Mouse (Mus musculus) neural tube, embryonic 13.5 days (tissue): ENCODE measurements around the gene Hist1h2ai. TPM values are rescaled to one million over a fixed set of nuclear protein-coding genes. Genes with fewer than 3 reads are reported as not detected.
"Not testable (repeated sequence)": the region's sequence is repeated elsewhere in the genome, so short reads cannot be mapped to it uniquely, and the experiment has no call there.

Experiments
- ATAC-seq: fragments of 200-750 bp; cut with Nextera tagmentation; 2 replicates; pipeline ENCODE4 v1.8.0; 2017; ENCODE audit warnings: low read depth, mild to moderate bottlenecking, moderate TSS enrichment, moderate library complexity
- H3K27ac ChIP-seq: fragments of 300-500 bp; sonication (generic); replicated peaks from 2 replicates; pipeline ENCODE4 v1.5.1; 2015; ENCODE audit warnings: moderate library complexity, mild to moderate bottlenecking, inconsistent platforms
- H3K27me3 ChIP-seq: fragments of 300-500 bp; sonication (generic); 2 replicates; pipeline ENCODE4 v1.6.1; 2015; ENCODE audit warnings: mild to moderate bottlenecking, inconsistent platforms
- H3K36me3 ChIP-seq: fragments of 300-500 bp; sonication (generic); 2 replicates; pipeline ENCODE4 v1.6.1; 2015; ENCODE audit warnings: mild to moderate bottlenecking, inconsistent platforms
- H3K4me1 ChIP-seq: fragments of 300-500 bp; sonication (generic); replicated peaks from 2 replicates; pipeline ENCODE4 v1.6.1; 2015; ENCODE audit warnings: inconsistent platforms
- H3K4me2 ChIP-seq: fragments of 300-500 bp; sonication (generic); 2 replicates; pipeline ENCODE4 v1.6.1; 2015; ENCODE audit warnings: inconsistent platforms, mild to moderate bottlenecking, moderate library complexity
- H3K4me3 ChIP-seq: fragments of 300-500 bp; sonication (generic); 2 replicates; pipeline ENCODE4 v1.5.1; 2015; ENCODE audit warnings: mild to moderate bottlenecking, inconsistent platforms
- H3K9ac ChIP-seq: fragments of 300-500 bp; sonication (generic); 2 replicates; pipeline ENCODE4 v1.6.1; 2015; ENCODE audit warnings: moderate library complexity, mild to moderate bottlenecking, inconsistent platforms
- H3K9me3 ChIP-seq: fragments of 300-500 bp; sonication (generic); 2 replicates; pipeline ENCODE4 v1.6.1; 2016; ENCODE audit warnings: inconsistent platforms
- WGBS: fragments of 180-500 bp; shearing (Covaris S2); methylation state at CpG from one replicate; pipeline ENCODE4 v1.1.7; 2015; 5-methylcytosine and 5-hydroxymethylcytosine counted together
- microRNA-seq: library from miRNA; unstranded; fragments of <30 nt; microRNA quantifications from one replicate; pipeline ENCODE4, GENCODE M21; 2016
- polyA plus RNA-seq: library from polyadenylated mRNA; unstranded; fragments of >200 nt; fragmentation: Nextera tagmentation; extraction: Ambion mirVana; gene quantifications from 2 replicates; pipeline ENCODE4 v1.2.1, GENCODE M21; 2015

The Hist1h2ai gene
- polyA plus RNA-seq, 1 experiment from 2014 or later, result 5.9 TPM

DNA sequence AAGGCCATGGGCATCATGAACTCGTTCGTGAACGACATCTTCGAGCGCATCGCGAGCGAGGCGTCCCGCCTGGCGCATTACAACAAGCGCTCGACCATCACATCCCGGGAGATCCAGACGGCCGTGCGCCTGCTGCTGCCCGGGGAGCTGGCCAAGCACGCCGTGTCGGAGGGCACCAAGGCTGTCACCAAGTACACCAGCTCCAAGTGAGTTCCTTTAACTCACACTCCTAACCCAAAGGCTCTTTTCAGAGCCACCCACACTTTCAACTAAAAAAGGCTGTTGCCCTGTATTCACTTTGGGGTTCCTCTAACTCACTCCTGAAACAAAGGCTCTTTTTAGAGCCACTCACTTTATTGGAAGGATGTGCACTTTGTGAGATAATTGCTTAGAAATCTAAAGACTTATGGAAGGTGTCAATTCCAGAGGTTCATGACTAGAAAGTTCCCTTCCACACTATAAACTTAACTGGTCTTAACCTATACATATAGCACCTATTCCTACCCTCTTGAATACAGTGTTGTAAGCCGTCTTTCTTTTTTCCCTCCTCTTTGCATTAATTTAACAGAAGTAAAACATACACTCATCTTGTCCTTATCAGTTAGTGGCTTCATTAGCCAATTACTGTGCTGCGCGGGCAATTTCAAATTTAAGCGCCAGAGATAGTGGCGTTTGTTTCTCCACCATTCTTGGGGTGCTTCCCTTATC lies 38.2 kb downstream of the Hist1h2ai start:
- H3K36me3 ChIP-seq, H3K9me3 ChIP-seq, H3K27me3 ChIP-seq: not testable (repeated sequence)
- under 1% methylated on average over 26 of the region's 26 CpGs for whole genome bisulfite sequencing
- Histone ChIP-seq H3K4me2 (peak overlapping the region; percentile 76), H3K4me3 (peak overlapping the region; percentile 47), H3K27ac (peak overlapping the region; percentile 87), H3K4me1 (peaks cover 23% of the 10 kb centered on the region), H3K9ac (peak overlapping the region; percentile 67)
- ATAC-seq, result peak; percentile 20

GRCm38 (mm10) chr13:21755707-21756106 lies 39.5 kb downstream of the Hist1h2ai start:
- no peak overlapping the region for H3K27ac ChIP-seq
- no peak overlapping the region for H3K9ac ChIP-seq
- no peaks in the 10 kb centered on the region for H3K36me3 ChIP-seq
- H3K4me3 ChIP-seq, result no peak overlapping the region
- no peak for ATAC-seq
- H3K9me3 ChIP-seq, result no peaks in the 10 kb centered on the region
- H3K4me1 ChIP-seq, result peaks cover 18% of the 10 kb centered on the region
- no peaks in the 10 kb centered on the region for H3K27me3 ChIP-seq
- 69% methylated on average over 1 of the region's 1 CpGs for WGBS
- H3K4me2 ChIP-seq, result peak overlapping the region; percentile 25; the same call in 1 of the 2 replicates

Small RNA genes lying within 50 kb of the gene (microRNA-seq; reads per million reads assigned to microRNA genes)
- gene Gm44357, result not detected
- gene Gm44367, result not detected
- gene Gm44454, result not detected

Other genes with a start within 250 kb of the Hist1h2ai start
- 3.2 and 3.9 TPM in 2 replicates for gene Nkapl, start 247.9 kb upstream of the Hist1h2ai start, polyA plus RNA-seq
- gene Zkscan4, start 237.5 kb upstream of the Hist1h2ai start, polyA plus RNA-seq, result 8.9 and 9.0 TPM in 2 replicates
- gene Gm10065, start 237.0 kb upstream of the Hist1h2ai start, polyA plus RNA-seq, result not detected in 2 replicates
- 0.71 and 0.96 TPM in 2 replicates for gene AK157302, start 221.2 kb upstream of the Hist1h2ai start, polyA plus RNA-seq
- gene Gm11273, start 215.0 kb upstream of the Hist1h2ai start, polyA plus RNA-seq, result 9.0 and 17.5 TPM in 2 replicates
- gene Zkscan8, start 185.3 kb upstream of the Hist1h2ai start, polyA plus RNA-seq, result 5.2 and 5.6 TPM in 2 replicates
- 0.13 and 0.32 TPM in 2 replicates for gene Olfr1366, start 173.6 kb upstream of the Hist1h2ai start, polyA plus RNA-seq
- gene Olfr1535, start 156.5 kb upstream of the Hist1h2ai start, polyA plus RNA-seq, result not detected in 2 replicates
- gene Olfr1364, start 134.7 kb upstream of the Hist1h2ai start, polyA plus RNA-seq, result not detected in 2 replicates
- not detected in 2 replicates for gene Olfr1362, start 102.4 kb upstream of the Hist1h2ai start, polyA plus RNA-seq
- gene Olfr11, start 73.9 kb upstream of the Hist1h2ai start, polyA plus RNA-seq, result 0.07 TPM in 1 of 2 replicates, not detected in the other
- gene Olfr1361, start 53.0 kb upstream of the Hist1h2ai start, polyA plus RNA-seq, result not detected in 2 replicates
- not detected in 2 replicates for gene Olfr1360, start 39.0 kb upstream of the Hist1h2ai start, polyA plus RNA-seq
- not detected in 2 replicates for gene Olfr1359, start 18.3 kb upstream of the Hist1h2ai start, polyA plus RNA-seq
- gene Hist1h2bl, start 279 bp upstream of the Hist1h2ai start, polyA plus RNA-seq, result 1.4 and 1.5 TPM in 2 replicates
- 2.7 and 3.3 TPM in 2 replicates for gene Hist1h3h, start 1.2 kb downstream of the Hist1h2ai start, polyA plus RNA-seq
- gene Hist1h2bm, start 5.6 kb downstream of the Hist1h2ai start, polyA plus RNA-seq, result 1.2 and 1.4 TPM in 2 replicates
- 1.0 and 1.7 TPM in 2 replicates for gene Hist1h4j, start 18.6 kb downstream of the Hist1h2ai start, polyA plus RNA-seq
- 0.84 and 3.9 TPM in 2 replicates for gene Hist1h4k, start 34.1 kb downstream of the Hist1h2ai start, polyA plus RNA-seq
- 6.0 and 7.6 TPM in 2 replicates for gene Hist1h2ak, start 37.4 kb downstream of the Hist1h2ai start, polyA plus RNA-seq
- gene Hist1h2bn, start 37.7 kb downstream of the Hist1h2ai start, polyA plus RNA-seq, result 0.73 and 1.1 TPM in 2 replicates
- 3.2 and 5.8 TPM in 2 replicates for gene Hist1h1b, start 64.2 kb downstream of the Hist1h2ai start, polyA plus RNA-seq
- gene Hist1h3i, start 66.9 kb downstream of the Hist1h2ai start, polyA plus RNA-seq, result 32.1 and 33.9 TPM in 2 replicates
- not detected in 2 replicates for gene Hist1h2an, start 70.8 kb downstream of the Hist1h2ai start, polyA plus RNA-seq
- gene Hist1h2bp, start 71.0 kb downstream of the Hist1h2ai start, polyA plus RNA-seq, result 0.52 and 1.4 TPM in 2 replicates
- 4.3 and 4.4 TPM in 2 replicates for gene Hist1h2bq, start 93.8 kb downstream of the Hist1h2ai start, polyA plus RNA-seq
- gene Hist1h2ao, start 94.0 kb downstream of the Hist1h2ai start, polyA plus RNA-seq, result not detected in 2 replicates
- not detected in 2 replicates for gene Hist1h4m, start 95.3 kb downstream of the Hist1h2ai start, polyA plus RNA-seq
- gene Hist1h4n, start 115.8 kb downstream of the Hist1h2ai start, polyA plus RNA-seq, result 7.0 and 7.5 TPM in 2 replicates
- 641 and 649 TPM in 2 replicates for gene Hist1h2ap, start 117.1 kb downstream of the Hist1h2ai start, polyA plus RNA-seq
- 3.9 and 5.2 TPM in 2 replicates for gene Hist1h2br, start 117.3 kb downstream of the Hist1h2ai start, polyA plus RNA-seq
- gene Zfp184, start 228.7 kb downstream of the Hist1h2ai start, polyA plus RNA-seq, result 16.0 and 16.3 TPM in 2 replicates